Mouse (Mus musculus) hematopoietic multipotent progenitor cell, adult 10-12 weeks (in vitro differentiated cells): ENCODE data around the gene Fam107b. TPM values are rescaled to one million over a fixed set of nuclear protein-coding genes. Genes with fewer than 3 reads are reported as not detected.

Experiments
- polyA plus RNA-seq: library from polyadenylated mRNA; stranded (reverse); fragments of >175 nt; gene quantifications from 2 replicates; pipeline ENCODE4 v1.2.3, GENCODE M21; 2012; ENCODE audit warnings: low replicate concordance

The Fam107b gene
- 470 and 793 TPM in 2 replicates for polyA plus RNA-seq

DNA sequence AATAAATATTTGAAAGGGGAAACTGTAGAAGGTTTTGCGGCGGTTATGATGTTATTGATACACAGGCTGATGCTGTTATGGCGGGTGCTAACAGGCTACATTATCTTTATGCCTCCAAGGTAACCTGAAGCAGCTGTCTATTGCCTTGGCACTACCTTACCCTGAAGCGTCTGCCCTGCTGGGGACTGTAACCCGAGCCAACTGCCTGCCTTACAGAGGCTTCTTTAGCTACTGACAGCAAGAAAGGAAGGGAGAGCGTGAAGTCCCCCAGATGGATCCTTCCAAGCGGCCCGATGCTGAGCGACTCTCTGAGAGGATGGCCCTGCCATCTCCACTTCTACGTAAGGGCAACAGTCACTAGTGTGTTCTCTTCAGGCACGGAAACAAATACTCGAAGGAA, at the start of gene Fam107b:
Gene Fam107b, plus strand, starts transcription at position 303 of the 400 bp plus-strand sequence.

Other genes starting within 250 kb of the Fam107b start
- 0.31 and 1.8 TPM in 2 replicates for gene Rpp38, start 237.8 kb upstream of the Fam107b start, polyA plus RNA-seq
- gene Acbd7, start 234.3 kb upstream of the Fam107b start, polyA plus RNA-seq = not detected in 2 replicates
- not detected in 2 replicates for gene Olah, start 173.3 kb upstream of the Fam107b start, polyA plus RNA-seq
- not detected in 2 replicates for gene Meig1, start 147.8 kb upstream of the Fam107b start, polyA plus RNA-seq
- 2.8 and 4.3 TPM in 2 replicates for gene Dclre1c, start 146.4 kb upstream of the Fam107b start, polyA plus RNA-seq
- gene Suv39h2, start 95.5 kb upstream of the Fam107b start, polyA plus RNA-seq = 0.30 and 0.99 TPM in 2 replicates
- gene Gm45902, start 57.7 kb upstream of the Fam107b start, polyA plus RNA-seq = 1.4 and 1.5 TPM in 2 replicates
- gene Hspa14, start 57.7 kb upstream of the Fam107b start, polyA plus RNA-seq = 3.3 and 8.1 TPM in 2 replicates
- gene Cdnf, start 57.5 kb upstream of the Fam107b start, polyA plus RNA-seq = 0.12 and 0.20 TPM in 2 replicates